Mouse (Mus musculus) bone marrow macrophage, adult 2 months (primary cell): ENCODE results near the gene M6pr. TPM values are rescaled to one million over a fixed set of nuclear protein-coding genes. Genes with fewer than 3 reads are reported as not detected.

ENCODE experiments used
- H3K27ac ChIP-seq: 2 replicates; pipeline ENCODE4 v1.5.1; 2012; ENCODE audit warnings: low read depth, low read length; ENCODE audit not compliant: insufficient read depth
- H3K4me1 ChIP-seq: 2 replicates; pipeline ENCODE4 v1.6.1; 2012; ENCODE audit warnings: low read length; ENCODE audit not compliant: control insufficient read depth, insufficient read depth
- H3K4me3 ChIP-seq: 2 replicates; pipeline ENCODE4 v1.5.1; 2012; ENCODE audit warnings: mild to moderate bottlenecking, low read length, moderate library complexity; ENCODE audit not compliant: insufficient read depth
- CTCF ChIP-seq: IDR thresholded peaks from 2 replicates; pipeline ENCODE4 v1.5.1; 2012; ENCODE audit warnings: low read depth, mild to moderate bottlenecking, low read length, moderate library complexity
- POLR2A ChIP-seq: IDR thresholded peaks from 2 replicates; pipeline ENCODE4 v1.6.1; 2012; ENCODE audit warnings: mild to moderate bottlenecking, low read depth, low read length, borderline replicate concordance
- polyA plus RNA-seq: library from polyadenylated mRNA; stranded (reverse); fragments of >200 nt; gene quantifications from 2 replicates; pipeline ENCODE4 v1.2.4, GENCODE M21; 2012; ENCODE audit not compliant: missing spikeins, insufficient read depth, insufficient read length

Gene M6pr
- polyA plus RNA-seq, 1 experiment: 236 TPM

DNA sequence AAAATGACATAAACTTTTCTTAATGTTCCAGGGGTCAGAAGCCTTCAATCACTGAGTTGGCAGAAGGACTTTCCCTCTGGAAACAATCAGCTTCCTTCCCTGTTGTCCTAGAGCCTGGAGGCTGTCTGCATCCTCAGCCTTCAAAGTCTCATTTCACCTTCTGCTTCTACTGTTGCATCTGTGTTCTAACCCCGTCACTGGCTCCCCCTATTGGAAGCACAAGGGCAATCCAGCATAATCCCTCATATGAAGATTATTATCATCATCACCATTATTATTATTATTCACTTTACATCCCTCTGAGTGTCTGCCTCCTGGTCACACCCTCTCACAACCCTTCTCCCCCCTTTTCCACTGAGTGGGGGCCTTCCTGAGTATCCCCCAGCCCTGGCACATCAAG lies 20.3 kb upstream of the M6pr start:
- TF ChIP-seq CTCF: no peak
- TF ChIP-seq POLR2A: no peak
- no peak overlapping the region for H3K4me3 ChIP-seq
- no peak overlapping the region for H3K27ac ChIP-seq
- H3K4me1 ChIP-seq: peaks cover 19% of the 10 kb centered on the region

DNA sequence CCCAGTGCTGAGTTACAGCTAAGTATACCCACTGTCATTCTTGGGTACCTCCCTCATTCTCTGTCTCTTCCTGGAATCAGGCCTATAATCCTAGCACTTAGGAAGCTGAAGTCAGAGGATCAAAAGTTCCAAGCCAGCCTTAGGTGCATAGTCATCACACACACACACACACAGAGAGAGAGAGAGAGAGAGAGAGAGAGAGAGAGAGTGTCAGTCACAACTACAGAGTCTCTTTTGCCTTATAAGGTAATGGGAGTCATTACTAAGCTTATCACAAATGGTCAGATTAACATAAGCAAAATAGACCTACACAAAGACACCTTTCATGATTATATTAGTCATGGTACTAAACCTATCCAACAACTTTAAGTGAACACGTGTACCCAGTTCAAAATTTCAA lies 19.2 kb upstream of the M6pr start:
- no peak for TF ChIP-seq CTCF
- TF ChIP-seq POLR2A: no peak
- H3K27ac ChIP-seq: no peak overlapping the region
- H3K4me1 ChIP-seq: peaks cover 29% of the 10 kb centered on the region
- no peak overlapping the region for H3K4me3 ChIP-seq

DNA sequence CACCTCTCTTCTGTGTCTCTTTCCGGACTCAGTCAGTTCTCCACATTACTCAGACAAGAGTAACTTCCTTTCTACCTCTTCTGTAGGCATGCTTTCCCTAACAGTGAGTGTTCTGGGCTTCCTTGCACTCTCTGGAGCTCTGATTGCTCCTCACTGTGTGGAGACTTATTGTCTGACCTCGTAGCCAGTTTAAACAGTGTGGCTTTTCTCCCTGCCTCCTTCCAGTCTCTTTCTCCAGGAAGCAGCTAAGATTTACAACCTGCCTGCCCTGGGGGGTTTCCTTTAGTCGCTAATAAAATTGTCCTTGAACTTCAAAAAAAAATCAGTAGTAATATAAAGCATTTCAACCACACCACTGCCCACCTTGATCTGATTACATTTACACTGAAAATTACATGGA lies 18.3 kb upstream of the M6pr start:
- Histone ChIP-seq H3K27ac (no peak overlapping the region), H3K4me1 (peaks cover 29% of the 10 kb centered on the region), H3K4me3 (no peak overlapping the region)
- TF ChIP-seq POLR2A: no peak
- no peak for TF ChIP-seq CTCF

DNA sequence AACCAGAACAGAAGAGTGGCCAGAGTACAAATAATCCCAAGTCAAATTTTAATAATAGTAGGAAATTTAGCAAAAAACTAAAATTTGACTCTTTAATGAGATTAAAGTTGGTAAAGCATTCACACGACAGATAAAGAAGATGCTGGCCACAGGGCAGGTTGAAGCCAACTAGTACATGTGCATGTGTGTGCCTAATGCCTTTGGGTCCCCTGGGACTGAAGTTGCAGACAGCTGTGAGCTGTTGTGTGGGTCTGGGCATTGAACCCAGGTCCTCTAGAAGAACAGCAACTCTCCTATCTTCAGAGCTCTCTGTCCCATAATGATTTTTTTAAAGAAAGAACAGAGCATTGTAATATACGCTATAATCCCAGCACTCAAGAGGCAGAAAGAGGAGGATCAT lies 17.3 kb upstream of the M6pr start:
- no peak overlapping the region for H3K4me3 ChIP-seq
- no peak for TF ChIP-seq CTCF
- TF ChIP-seq POLR2A: no peak
- H3K27ac ChIP-seq: no peak overlapping the region
- peaks cover 29% of the 10 kb centered on the region for H3K4me1 ChIP-seq

DNA sequence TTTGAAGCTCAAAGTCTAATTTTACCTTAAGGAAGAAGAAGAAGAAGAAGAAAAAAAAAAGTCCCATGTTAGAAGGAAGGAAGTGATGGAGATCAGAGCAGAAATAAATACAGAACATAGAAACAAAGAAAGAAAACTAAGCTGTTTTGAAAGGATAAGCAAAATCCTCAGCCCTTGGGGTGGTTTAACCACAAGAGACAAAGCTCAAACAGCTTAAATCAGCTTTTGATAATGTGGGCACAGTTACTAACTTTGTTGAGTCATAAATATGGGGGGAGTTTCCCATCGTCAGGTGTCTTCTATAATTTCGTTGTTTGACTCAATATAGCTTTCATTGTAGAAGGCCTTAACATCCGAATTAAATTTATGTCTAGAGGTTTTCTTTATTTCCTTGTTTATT lies 16.8 kb upstream of the M6pr start:
- no peak for TF ChIP-seq CTCF
- no peak for TF ChIP-seq POLR2A
- H3K4me1 ChIP-seq: peaks cover 29% of the 10 kb centered on the region
- H3K4me3 ChIP-seq: no peak overlapping the region
- H3K27ac ChIP-seq: no peak overlapping the region

DNA sequence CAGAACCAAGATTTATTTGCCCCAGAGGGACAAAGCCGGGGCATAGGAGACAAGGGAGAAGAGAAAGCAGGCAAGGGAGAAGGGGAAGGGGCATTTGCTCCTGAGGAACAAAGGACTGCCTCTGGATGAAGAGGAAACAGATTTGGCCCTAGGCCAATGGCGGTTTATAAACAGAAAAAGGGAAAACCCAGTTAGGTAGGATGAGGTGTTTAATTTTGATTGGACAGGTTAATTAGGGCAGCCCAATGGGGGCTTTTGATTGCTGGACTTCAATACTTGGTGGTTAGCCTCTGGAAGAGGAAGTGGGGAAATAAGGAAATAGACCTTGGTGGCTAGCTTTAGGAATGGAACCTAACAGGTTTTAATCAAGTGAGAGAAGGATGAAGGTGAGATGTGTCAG lies 16.3 kb upstream of the M6pr start:
- Histone ChIP-seq H3K4me1 (peaks cover 33% of the 10 kb centered on the region), H3K27ac (no peak overlapping the region)

DNA sequence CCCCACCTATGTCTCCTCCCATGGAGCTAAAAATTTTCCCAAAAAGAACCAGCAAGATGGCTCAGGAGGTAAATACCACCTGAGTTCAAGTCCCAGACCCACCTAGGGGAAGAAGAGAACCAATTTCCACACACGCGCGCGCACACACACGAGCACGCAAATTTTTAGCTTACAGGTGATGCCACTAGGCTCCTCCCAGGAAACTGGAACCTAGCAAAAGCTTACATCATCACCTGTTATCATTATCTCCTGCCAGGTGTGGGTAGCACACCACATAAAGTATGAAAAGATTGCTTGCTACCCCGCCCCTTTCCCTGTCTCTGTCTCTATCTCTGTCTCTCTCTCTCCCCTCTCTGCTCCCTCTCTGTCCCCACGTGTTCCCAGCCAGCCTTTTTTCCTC lies 15.4 kb upstream of the M6pr start:
- Histone ChIP-seq H3K27ac (no peak overlapping the region), H3K4me3 (no peak overlapping the region), H3K4me1 (peaks cover 34% of the 10 kb centered on the region)
- TF ChIP-seq CTCF (no peak), POLR2A (no peak)

More for the DNA sequence above, 16.3 kb upstream of the M6pr start:
- TF ChIP-seq CTCF (no peak), POLR2A (no peak)
- no peak overlapping the region for H3K4me3 ChIP-seq

DNA sequence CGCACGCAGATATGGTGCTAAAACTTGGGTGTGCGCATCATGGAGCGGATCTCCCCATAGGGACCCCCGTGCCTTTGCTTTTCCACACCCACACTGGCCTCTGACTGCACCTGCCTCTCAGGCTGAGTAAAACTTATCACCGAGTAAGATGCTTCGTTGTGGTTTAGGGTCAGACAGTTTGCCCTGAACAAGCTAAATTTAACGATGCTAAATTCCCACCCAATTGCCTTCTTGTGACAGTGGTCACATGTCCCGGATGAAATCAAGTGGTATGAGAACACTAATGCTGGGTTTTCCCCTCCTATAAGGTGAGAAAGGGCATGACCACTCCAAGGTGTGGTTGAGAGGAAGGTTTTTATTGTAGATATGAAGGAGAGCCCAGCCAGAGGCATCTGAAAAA lies 14.7 kb upstream of the M6pr start:
- Histone ChIP-seq H3K27ac (no peak overlapping the region), H3K4me3 (no peak overlapping the region), H3K4me1 (peaks cover 34% of the 10 kb centered on the region)
- TF ChIP-seq CTCF (no peak), POLR2A (no peak)

DNA sequence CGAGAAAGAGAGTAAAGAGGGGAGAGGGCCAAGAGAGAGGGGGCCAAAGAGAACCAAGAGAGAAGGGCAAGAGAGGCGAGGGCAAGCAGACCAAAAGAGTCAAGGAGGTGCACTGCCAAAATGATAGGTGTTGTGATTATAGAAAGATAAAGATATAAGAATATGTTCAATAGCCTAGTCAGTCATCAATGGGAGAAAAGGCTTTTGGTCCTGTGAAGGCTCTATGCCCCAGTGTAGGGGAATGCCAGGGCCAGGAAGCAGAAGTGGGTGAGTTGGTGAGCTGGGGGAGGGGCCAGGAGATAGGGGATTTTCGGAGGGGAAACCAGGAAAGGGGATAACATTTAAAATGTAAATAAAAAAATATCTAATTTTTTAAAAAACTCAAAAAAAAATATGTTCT lies 14.2 kb upstream of the M6pr start:
- TF ChIP-seq POLR2A: no peak
- TF ChIP-seq CTCF: no peak
- Histone ChIP-seq H3K4me1 (peaks cover 34% of the 10 kb centered on the region), H3K4me3 (no peak overlapping the region), H3K27ac (no peak overlapping the region)

DNA sequence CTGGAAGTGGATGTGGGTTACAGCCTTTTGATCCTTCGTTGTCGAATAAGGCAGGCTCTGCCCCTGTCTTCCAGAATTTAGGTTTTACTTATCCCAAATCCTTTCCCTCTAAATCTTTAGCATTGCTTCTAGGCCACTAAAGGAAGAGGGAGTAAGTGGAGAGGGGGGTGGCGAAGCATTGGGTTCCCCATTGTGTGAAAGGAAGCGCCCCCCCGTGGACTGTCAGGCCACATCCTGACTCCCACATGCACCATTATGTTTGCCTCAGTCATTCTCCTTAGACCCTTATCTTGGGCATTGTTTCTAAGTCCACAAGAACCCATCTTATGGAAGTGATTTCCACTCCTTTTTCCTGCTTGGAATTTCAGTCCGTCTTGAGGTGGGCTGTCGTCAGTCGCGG lies 13.3 kb upstream of the M6pr start:
- Histone ChIP-seq H3K4me3 (no peak overlapping the region), H3K4me1 (peaks cover 35% of the 10 kb centered on the region), H3K27ac (no peak overlapping the region)
- TF ChIP-seq CTCF: no peak
- TF ChIP-seq POLR2A: no peak

DNA sequence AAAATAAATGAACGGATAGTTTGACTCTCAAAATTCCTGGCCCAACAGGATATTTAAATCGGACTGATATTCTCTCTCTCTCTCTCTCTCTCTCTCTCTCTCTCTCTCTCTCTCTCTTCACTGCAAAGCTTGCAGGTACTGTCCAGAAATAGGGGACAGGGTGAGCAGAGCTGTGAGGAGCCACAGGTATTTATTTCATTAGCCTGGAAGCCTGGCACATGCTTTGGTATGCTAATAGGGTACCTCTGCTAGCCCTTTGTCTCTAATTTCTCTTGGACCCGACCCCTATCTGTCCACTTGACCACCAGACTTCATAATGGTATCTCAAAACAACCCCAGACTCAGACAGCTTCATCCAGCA lies 11.6 kb upstream of the M6pr start:
- TF ChIP-seq POLR2A: no peak
- TF ChIP-seq CTCF: no peak
- H3K4me3 ChIP-seq: peak overlapping the region; percentile 53
- no peak overlapping the region for H3K27ac ChIP-seq
- peaks cover 30% of the 10 kb centered on the region for H3K4me1 ChIP-seq
